Mouse (Mus musculus) thymus, adult 2 months (tissue): ENCODE data around the gene Cog6.

Experiments
- CTCF ChIP-seq: fragments of 200-500 bp; IDR thresholded peaks from 2 replicates; pipeline ENCODE4 v1.5.1; 2012; ENCODE audit warnings: mild to moderate bottlenecking, control low read depth, low read length, moderate library complexity, borderline replicate concordance; ENCODE audit not compliant: control insufficient read depth, poor library complexity, insufficient read depth; ENCODE audit errors: extremely low read depth
- POLR2A ChIP-seq: fragments of 200-500 bp; IDR thresholded peaks from 2 replicates; pipeline ENCODE4 v1.6.1; 2012; ENCODE audit warnings: mild to moderate bottlenecking, low read length, control low read depth, moderate library complexity; ENCODE audit not compliant: control insufficient read depth, poor library complexity, insufficient read depth; ENCODE audit errors: extremely low read depth

GRCm38 (mm10) chr3:53056430-53056829 is 39.4 kb upstream of the Cog6 start:
- TF ChIP-seq CTCF (no peak), POLR2A (no peak)
